Mouse (Mus musculus) left cerebral cortex, postnatal 10 days (tissue): ENCODE data around the gene Hs3st3b1. TPM values are rescaled to one million over a fixed set of nuclear protein-coding genes. Genes with fewer than 3 reads are reported as not detected.
A peak's percentile ranks its signal among the peaks of the same experiment; 100 is the strongest.

Experiments used
- DNase-seq, 2 experiments: peaks; one replicate each; pipeline ENCODE4 v3.0.0; 2021 to 2022; ENCODE audit warnings: low spot score in 2 of 2, mixed read lengths in 1 of 2; ENCODE audit errors: extremely low spot score in 1 of 2
- intact Hi-C: fragments of 180-260 bp; cut with DNase I; formaldehyde crosslinking; loops from one replicate; pipeline ENCODE4 v1.15.1; 2025
- total RNA-seq, 2 experiments: library from RNA; stranded (reverse); gene quantifications; 2 replicates each; pipeline ENCODE4 v1.2.3; 2021

Gene Hs3st3b1
- total RNA-seq, 2 experiments from 2014 or later, result 0.89 to 1.1 TPM

- no peak for DNase-seq
- intact Hi-C loops, result no loop called here
Measured at GRCm38 (mm10) chr11:63898509-63899168, 23.5 kb downstream of the Hs3st3b1 start.

GRCm38 (mm10) chr11:63897856-63898508 lies 24.1 kb downstream of the Hs3st3b1 start:
- intact Hi-C loops, result no loop called here
- DNase-seq, result no peak

- no peak for DNase-seq
- intact Hi-C loops, result no loop called here
Measured at GRCm38 (mm10) chr11:63897011-63897410, 25.1 kb downstream of the Hs3st3b1 start.

- intact Hi-C loops, result no loop called here
- no peak for DNase-seq
Measured at GRCm38 (mm10) chr11:63894188-63894587, 27.9 kb downstream of the Hs3st3b1 start.

GRCm38 (mm10) chr11:63893557-63893956 lies 28.5 kb downstream of the Hs3st3b1 start:
- intact Hi-C loops, result no loop called here
- no peak for DNase-seq

- intact Hi-C loops, result no loop called here
Measured at GRCm38 (mm10) chr11:63891479-63892020, 30.5 kb downstream of the Hs3st3b1 start.

GRCm38 (mm10) chr11:63883385-63883784 lies 38.7 kb downstream of the Hs3st3b1 start:
- no peak for DNase-seq
- intact Hi-C loops, result no loop called here

More at GRCm38 (mm10) chr11:63891479-63892020, 30.5 kb downstream of the Hs3st3b1 start:
- no peak for DNase-seq

- intact Hi-C loops, result no loop called here
- no peak for DNase-seq
Measured at GRCm38 (mm10) chr11:63880296-63880695, 41.8 kb downstream of the Hs3st3b1 start.

- DNase-seq, result no peak
- intact Hi-C loops, result no loop called here
Measured at GRCm38 (mm10) chr11:63879261-63879660, 42.8 kb downstream of the Hs3st3b1 start.

GRCm38 (mm10) chr11:63878616-63879015 lies 43.5 kb downstream of the Hs3st3b1 start:
- DNase-seq, result no peak
- intact Hi-C loops, result no loop called here

- intact Hi-C loops, result no loop called here
- no peak for DNase-seq
Measured at GRCm38 (mm10) chr11:63862746-63863145, 59.3 kb downstream of the Hs3st3b1 start.

- no peak for DNase-seq
- intact Hi-C loops, result no loop called here
Measured at GRCm38 (mm10) chr11:63861982-63862381, 60.1 kb downstream of the Hs3st3b1 start.

GRCm38 (mm10) chr11:63851041-63851730 lies 70.9 kb downstream of the Hs3st3b1 start:
- DNase-seq, result no peak
- intact Hi-C loops, result no loop called here

GRCm38 (mm10) chr11:63850261-63850660 lies 71.8 kb downstream of the Hs3st3b1 start:
- DNase-seq, result no peak
- intact Hi-C loops, result no loop called here

- DNase-seq, result no peak
- intact Hi-C loops, result no loop called here
Measured at GRCm38 (mm10) chr11:63845379-63845778, 76.7 kb downstream of the Hs3st3b1 start.

- no peak for DNase-seq
Measured at GRCm38 (mm10) chr11:63844701-63845100, 77.4 kb downstream of the Hs3st3b1 start.

GRCm38 (mm10) chr11:63837526-63837925 lies 84.6 kb downstream of the Hs3st3b1 start:
- intact Hi-C loops, result no loop called here

More at GRCm38 (mm10) chr11:63844701-63845100, 77.4 kb downstream of the Hs3st3b1 start:
- intact Hi-C loops, result no loop called here

More at GRCm38 (mm10) chr11:63837526-63837925, 84.6 kb downstream of the Hs3st3b1 start:
- peak in 1 of 2 experiments; percentile 19 for DNase-seq
